Mouse (Mus musculus): ENCODE results near the gene Gramd1b. TPM values are rescaled to one million over a fixed set of nuclear protein-coding genes. Genes with fewer than 3 reads are reported as not detected.
A peak's percentile ranks its signal among the peaks of the same experiment; 100 is the strongest.
"Not testable (repeated sequence)": the region's sequence is repeated elsewhere in the genome, so short reads cannot be mapped to it uniquely, and the experiment has no call there.

The Gramd1b gene
- polyA plus RNA-seq, 1 experiment = 41.2 TPM

DNA sequence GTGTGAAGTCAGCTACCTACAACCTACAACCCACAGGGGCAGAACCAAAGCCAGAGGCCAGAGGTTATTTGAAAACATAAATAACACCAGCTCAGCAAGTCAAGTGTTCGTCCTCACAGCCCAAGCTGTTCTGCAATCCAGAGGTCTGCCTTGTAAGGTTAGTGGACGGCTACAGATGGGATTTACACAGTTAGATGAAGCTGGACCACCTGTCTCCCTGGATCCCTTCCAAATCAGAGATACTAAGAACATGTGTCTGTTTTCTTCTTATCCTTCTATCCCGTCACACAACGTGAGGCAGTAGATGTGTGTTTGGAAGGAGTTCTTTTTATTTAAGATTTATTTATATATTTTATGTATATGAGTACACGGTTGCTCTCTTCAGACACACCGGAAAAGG, 21.7 kb downstream of the Gramd1b start:
- TF ChIP-seq CTCF (IDR thresholded peaks at IDR 0.05; ENCODE audit: borderline replicate concordance, extremely low read depth, insufficient read depth, insufficient read length) (no peak), POLR2A (IDR thresholded peaks at IDR 0.05; ENCODE audit: borderline replicate concordance, extremely low read depth, insufficient read depth, insufficient read length, poor library complexity, severe bottlenecking) (no peak)
- peak; percentile 76 for DNase-seq (ENCODE audit: low read depth)

DNA sequence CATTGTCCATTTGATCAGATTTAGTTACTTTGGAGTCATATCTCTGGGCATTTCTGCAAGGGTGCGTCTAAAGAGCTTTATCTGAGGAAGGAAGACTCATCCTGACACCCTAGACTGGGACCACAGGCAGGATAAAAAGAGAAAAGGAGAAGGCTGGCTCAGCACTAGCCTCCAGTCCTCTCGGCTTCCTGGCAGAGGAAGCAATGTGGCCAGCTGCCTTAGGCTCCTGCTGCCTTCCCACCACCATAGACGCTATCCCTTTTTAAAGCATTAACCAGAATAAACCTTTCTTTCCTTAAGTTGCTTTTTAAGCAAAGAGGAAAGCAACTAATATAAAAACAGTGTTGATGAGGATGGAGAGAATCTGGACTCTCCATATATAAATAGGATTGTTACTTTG, 24.6 kb downstream of the Gramd1b start:
- DNase-seq (ENCODE audit: low read depth) = no peak
- TF ChIP-seq POLR2A (IDR thresholded peaks at IDR 0.05; ENCODE audit: borderline replicate concordance, extremely low read depth, insufficient read depth, insufficient read length, poor library complexity, severe bottlenecking) (no peak), CTCF (IDR thresholded peaks at IDR 0.05; ENCODE audit: borderline replicate concordance, extremely low read depth, insufficient read depth, insufficient read length) (no peak)

DNA sequence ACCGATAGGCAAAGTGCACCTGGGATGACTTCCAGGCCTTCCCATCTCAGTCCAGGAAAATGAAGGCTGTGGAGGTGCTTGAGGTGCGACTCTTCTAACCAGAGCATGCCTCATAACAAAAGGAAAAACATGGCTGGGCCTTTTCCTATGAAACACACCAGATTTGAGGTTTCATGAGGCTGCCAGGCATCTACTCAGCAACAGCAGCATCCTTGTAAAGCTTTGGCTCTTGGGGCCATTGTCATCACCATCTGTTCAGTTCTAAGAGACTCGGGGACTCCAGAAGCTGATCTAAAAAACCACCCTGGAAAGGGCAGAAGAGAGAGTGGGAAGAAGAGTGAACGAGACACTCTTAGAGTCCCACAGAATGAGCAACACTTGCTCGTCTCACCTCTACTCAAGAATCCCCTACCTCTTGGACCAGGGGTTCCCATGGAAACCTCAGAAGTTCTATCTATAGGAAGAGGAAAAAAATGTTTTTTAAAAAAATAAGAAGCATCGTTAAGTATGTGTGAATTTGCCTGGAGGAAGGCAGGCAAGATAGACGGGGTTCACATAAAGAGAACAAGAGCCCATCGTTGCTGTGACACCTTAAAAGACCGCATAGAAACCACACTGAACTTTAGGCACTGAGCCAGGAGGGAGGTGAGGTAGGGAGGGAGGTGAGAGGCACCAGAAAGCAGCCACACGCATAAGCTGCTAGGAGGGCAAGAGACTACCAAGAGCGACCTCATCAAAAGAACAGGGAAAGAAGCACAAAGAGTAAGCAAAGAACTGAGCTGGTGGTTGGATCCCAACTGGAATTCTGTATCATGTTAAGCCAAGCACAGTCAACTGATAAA, 25.5 kb downstream of the Gramd1b start:
- peak; percentile 40 for DNase-seq (ENCODE audit: low read depth)
- TF ChIP-seq CTCF (IDR thresholded peaks at IDR 0.05; ENCODE audit: borderline replicate concordance, extremely low read depth, insufficient read depth, insufficient read length) (no peak), POLR2A (IDR thresholded peaks at IDR 0.05; ENCODE audit: borderline replicate concordance, extremely low read depth, insufficient read depth, insufficient read length, poor library complexity, severe bottlenecking) (no peak)

DNA sequence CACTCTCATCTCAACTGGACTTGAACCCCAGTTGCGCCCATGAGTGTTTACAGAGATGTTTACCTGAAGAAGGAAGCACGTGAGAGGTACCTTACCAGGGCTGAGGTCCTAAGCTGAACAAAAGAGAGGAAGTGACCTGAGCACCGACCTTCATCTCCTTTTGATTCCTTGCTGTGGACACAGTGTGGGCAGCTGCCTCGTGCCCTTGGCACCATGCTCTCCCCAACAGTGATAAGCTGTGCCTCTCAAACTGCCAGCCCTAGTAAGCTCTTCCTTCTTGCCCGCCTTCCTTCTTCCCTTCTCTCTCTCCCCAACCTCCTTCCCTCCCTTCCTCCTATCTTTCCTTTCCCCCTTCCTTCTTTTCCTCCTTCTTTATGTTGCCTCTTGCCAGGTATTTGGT, 26.3 kb downstream of the Gramd1b start:
- TF ChIP-seq POLR2A (IDR thresholded peaks at IDR 0.05; ENCODE audit: borderline replicate concordance, extremely low read depth, insufficient read depth, insufficient read length, poor library complexity, severe bottlenecking) = no peak
- no peak for TF ChIP-seq CTCF (IDR thresholded peaks at IDR 0.05; ENCODE audit: borderline replicate concordance, extremely low read depth, insufficient read depth, insufficient read length)
- no peak for DNase-seq (ENCODE audit: low read depth)

DNA sequence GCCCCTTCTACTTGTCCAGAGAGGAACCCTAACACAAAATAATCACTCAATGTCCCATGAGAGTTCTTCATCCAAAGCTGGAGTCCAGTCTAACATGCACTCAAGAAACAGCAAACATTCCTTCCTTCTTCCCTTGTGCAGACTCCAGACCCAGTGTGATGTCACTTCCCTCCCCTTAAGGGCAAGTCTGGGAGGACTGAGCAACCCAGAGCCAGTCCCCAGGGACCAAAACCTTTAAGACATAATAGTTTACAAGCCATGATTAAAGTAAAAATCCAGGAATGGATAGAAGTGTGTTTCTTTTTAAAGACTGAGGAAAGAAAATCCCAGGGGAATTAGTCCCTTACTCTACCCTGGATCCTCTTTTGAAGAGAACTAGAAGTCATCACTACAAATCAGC, 30.5 kb downstream of the Gramd1b start:
- TF ChIP-seq CTCF (IDR thresholded peaks at IDR 0.05; ENCODE audit: borderline replicate concordance, extremely low read depth, insufficient read depth, insufficient read length) = no peak
- no peak for DNase-seq (ENCODE audit: low read depth)

DNA sequence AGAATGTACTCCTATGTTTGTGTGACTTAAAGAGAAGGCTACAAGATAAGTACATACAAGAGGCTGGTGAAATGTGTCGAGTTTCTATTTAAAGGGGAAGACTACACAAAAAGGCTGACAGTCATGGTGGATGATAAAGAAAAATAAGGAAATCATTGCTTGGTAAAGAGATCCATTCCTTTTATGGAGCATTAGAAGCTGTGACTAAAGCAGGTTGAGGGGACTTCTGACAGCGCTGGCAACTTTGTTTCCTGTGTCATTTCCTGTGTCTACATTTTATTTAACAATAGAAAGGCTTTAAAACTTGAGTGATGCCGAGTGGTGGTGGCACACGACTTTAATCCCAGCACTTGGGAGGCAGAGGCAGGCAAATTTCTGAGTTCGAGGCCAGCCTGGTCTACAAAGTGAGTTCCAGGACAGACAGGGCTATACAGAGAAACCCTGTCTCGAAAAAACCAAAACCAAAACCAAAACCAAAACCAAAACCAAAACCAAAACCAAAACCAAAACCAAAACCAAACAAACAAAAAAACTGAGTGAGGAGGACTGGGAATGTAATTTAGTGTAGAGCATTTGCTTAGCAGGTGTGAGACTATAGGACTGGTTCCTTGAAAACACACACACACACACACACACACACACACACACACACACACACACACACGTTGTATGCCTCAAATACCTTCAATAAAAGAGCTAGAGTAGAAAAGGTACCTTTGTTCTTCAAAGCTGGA, 48.7 kb downstream of the Gramd1b start:
- DNase-seq (ENCODE audit: low read depth) = not testable (repeated sequence)

DNA sequence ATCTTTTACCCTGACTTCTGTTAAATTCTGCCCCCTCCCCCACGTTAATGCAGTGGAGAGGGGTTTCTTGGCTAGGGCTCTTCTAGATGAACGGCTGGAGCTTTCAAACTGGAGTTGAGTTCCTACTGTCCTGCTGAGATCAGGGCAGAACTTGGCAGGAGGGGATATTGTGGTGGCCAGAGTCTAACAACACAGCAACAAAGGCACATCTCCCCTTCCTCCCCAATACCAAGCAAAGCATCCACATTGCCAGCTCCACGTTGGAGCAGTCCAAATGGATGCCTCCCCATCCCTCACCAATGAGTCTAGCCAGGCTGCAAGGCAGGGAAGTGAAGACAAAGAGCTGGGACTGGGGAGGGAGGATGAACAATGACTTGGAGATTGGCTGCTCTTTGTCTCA, 49.9 kb downstream of the Gramd1b start:
- no peak for TF ChIP-seq CTCF (IDR thresholded peaks at IDR 0.05; ENCODE audit: borderline replicate concordance, extremely low read depth, insufficient read depth, insufficient read length)
- TF ChIP-seq POLR2A (IDR thresholded peaks at IDR 0.05; ENCODE audit: borderline replicate concordance, extremely low read depth, insufficient read depth, insufficient read length, poor library complexity, severe bottlenecking) = no peak
- DNase-seq (ENCODE audit: low read depth) = no peak

DNA sequence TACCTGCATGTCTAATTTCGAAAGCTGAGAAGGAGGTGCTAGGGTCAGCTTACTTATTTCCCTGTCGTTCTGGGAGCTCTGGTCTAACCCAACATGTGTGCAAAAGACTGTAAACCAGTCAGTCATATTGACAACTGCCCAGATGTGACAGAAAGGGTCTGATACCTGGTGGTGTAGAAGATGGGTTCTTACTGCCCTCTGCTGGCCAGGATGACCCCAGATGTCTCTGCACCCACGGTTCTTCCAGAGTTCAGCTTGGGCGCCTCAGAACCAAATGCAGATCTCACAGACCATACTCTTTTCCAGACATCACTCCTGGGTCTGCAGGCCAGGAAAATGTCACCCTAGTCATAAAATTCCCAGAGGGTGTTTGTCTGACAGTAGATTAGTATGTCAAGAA, 51.9 kb downstream of the Gramd1b start:
- peak; percentile 56; the same call in 1 of the 2 replicates for TF ChIP-seq CTCF (IDR thresholded peaks at IDR 0.05; ENCODE audit: borderline replicate concordance, extremely low read depth, insufficient read depth, insufficient read length)
- TF ChIP-seq POLR2A (IDR thresholded peaks at IDR 0.05; ENCODE audit: borderline replicate concordance, extremely low read depth, insufficient read depth, insufficient read length, poor library complexity, severe bottlenecking) = no peak
- no peak for DNase-seq (ENCODE audit: low read depth)

DNA sequence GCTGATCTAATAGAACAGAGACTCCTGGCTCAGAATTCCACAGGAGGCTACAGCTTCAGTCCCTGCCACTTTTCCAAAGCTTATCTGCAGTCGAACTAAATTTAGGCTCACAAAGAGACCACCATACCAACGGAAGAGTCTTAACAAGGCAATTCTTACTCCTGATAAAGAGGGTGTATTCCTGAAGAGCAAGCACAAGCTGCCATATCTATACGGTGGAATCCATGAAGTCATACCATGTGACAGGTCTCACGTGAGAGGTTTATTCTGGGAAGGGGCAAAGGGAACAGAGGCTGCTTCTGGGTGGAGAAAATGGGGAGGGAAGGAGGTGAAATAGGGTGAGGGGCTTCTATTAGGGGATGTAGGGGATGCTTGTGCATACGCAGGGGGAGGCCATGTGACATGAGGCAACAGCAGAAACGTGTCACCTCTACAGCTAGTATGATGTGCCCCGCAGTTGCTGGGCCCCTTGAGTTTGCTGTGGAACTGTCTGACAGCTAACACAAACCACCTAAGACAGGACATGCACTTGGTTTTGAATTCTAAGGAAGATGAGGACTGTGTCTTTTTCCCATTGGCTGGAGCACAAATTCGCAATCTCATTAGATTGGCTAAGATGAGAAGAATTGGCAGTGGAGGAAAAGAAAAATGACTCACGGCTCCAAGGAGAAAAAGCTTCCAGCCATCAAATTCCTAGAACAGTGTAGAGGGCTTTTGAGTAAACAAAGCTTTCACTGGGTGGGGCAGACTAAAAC, 52.9 kb downstream of the Gramd1b start:
- TF ChIP-seq POLR2A (IDR thresholded peaks at IDR 0.05; ENCODE audit: borderline replicate concordance, extremely low read depth, insufficient read depth, insufficient read length, poor library complexity, severe bottlenecking) (no peak), CTCF (IDR thresholded peaks at IDR 0.05; ENCODE audit: borderline replicate concordance, extremely low read depth, insufficient read depth, insufficient read length) (no peak)
- DNase-seq (ENCODE audit: low read depth) = no peak

DNA sequence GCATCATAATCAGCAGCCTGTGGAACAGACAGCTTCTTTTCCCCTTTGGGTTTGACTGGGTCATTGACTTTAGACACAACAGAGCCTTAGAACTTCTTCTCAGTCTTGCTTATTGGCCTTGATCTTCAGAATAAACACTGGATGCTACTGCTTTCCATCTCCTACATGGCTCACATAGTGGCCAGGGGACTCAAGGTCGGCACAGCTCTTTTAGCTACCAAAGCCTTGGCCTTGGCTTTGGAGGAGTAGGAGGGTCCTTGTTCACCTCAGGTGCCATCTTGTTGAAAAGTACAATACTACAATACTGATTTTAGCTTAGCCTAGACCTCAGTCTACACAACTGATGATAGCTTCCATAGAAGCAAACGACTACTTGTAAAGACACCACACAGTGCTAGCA, 53.6 kb downstream of the Gramd1b start:
- TF ChIP-seq CTCF (IDR thresholded peaks at IDR 0.05; ENCODE audit: borderline replicate concordance, extremely low read depth, insufficient read depth, insufficient read length) (no peak), POLR2A (IDR thresholded peaks at IDR 0.05; ENCODE audit: borderline replicate concordance, extremely low read depth, insufficient read depth, insufficient read length, poor library complexity, severe bottlenecking) (no peak)
- DNase-seq (ENCODE audit: low read depth) = no peak

DNA sequence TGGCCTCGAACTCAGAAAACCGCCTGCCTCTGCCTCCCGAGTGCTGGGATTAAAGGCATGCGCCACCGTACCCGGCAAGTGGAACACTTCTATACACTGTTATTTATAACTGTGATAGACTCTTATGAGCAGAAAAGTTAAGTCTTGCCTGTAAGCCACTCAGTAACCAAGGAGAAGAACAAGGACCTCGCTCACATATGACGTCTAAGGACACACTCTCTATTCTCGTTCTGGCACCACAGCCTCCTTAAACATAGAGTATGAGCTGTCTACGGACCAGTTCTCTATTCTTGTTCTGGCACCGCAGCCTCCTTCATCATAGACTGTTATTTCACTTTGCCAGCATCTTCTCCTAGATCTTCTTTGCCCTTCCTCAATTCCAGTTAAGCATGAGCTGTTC, 55.1 kb downstream of the Gramd1b start:
- TF ChIP-seq CTCF (IDR thresholded peaks at IDR 0.05; ENCODE audit: borderline replicate concordance, extremely low read depth, insufficient read depth, insufficient read length) (no peak), POLR2A (IDR thresholded peaks at IDR 0.05; ENCODE audit: borderline replicate concordance, extremely low read depth, insufficient read depth, insufficient read length, poor library complexity, severe bottlenecking) (no peak)
- no peak for DNase-seq (ENCODE audit: low read depth)

Data from brain, embryonic 14.5 days (tissue).